Mouse (Mus musculus) central nervous system, embryonic 18 days (tissue): Measurements from ENCODE around the gene Capns1. TPM values are rescaled to one million over a fixed set of nuclear protein-coding genes. Genes with fewer than 3 reads are reported as not detected.

Experiments
- polyA plus RNA-seq: library from polyadenylated mRNA; depleted of rRNA; stranded (reverse); fragments of >200 nt; gene quantifications from 2 replicates; pipeline ENCODE4 v1.2.3, GENCODE M21; 2012; rRNA removed

Gene Capns1
- 238 and 244 TPM in 2 replicates for polyA plus RNA-seq

DNA sequence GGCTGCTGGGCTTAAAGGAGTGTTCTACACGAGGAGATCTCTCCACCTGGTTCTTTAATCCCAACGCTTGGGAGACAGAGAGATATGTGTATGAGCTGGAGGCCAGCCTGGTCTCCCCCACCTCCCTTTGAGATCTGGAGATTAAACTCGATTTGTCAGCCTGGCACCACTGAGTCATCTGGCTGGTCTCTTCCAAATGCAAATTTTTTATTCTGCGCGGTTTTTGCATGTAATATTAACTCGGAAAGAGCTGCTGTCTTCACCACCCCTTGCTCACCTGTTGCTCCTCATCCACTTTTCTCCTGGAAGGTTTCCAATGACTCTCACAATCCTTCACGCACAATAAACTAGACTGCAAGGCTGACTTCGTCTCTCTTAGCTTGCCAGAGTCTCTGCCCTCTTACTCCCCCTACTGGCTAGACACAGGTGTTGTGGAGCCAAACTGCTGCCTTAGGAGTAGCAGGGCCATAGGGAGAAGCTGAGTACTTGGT lies at the start of gene Capns1:
Capns1 (minus strand) TSS at position 331 of the 491 bp plus-strand sequence.

GRCm38 (mm10) chr7:30235625-30236024 lies 37.0 kb upstream of the Capns1 start, which contains the start of gene Ovol3:
Ovol3 (minus strand) TSS chr7:30235725.

GRCm38 (mm10) chr7:30231669-30232454 lies 33.3 kb upstream of the Capns1 start, which contains the start of the genes Polr2i and Tbcb:
Polr2i (plus strand) TSS chr7:30231948.
Tbcb (minus strand) TSS chr7:30232272.

DNA sequence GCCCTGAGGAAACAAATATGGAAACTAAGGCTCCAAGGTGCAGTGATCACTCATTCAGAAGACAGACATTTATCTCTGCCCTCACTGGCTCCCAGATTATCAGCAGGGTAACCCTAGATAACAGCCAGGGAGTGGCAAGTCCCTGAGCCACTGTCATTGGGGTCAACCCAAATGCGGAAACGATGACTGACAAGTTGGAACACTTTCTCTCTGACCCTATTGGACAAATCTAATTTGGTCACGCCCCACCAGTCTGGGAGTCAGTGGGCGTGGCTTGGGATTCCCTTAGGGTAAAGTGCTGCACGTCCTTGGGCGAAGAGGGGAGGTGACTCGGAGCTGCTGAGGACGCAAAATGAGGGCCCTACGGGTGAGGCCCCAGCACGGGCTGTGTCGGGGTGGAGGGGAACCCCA lies 14.7 kb downstream of the Capns1 start, which contains the start of gene Cox7a1:
Cox7a1 (plus strand) TSS at position 266 of the 411 bp plus-strand sequence.

DNA sequence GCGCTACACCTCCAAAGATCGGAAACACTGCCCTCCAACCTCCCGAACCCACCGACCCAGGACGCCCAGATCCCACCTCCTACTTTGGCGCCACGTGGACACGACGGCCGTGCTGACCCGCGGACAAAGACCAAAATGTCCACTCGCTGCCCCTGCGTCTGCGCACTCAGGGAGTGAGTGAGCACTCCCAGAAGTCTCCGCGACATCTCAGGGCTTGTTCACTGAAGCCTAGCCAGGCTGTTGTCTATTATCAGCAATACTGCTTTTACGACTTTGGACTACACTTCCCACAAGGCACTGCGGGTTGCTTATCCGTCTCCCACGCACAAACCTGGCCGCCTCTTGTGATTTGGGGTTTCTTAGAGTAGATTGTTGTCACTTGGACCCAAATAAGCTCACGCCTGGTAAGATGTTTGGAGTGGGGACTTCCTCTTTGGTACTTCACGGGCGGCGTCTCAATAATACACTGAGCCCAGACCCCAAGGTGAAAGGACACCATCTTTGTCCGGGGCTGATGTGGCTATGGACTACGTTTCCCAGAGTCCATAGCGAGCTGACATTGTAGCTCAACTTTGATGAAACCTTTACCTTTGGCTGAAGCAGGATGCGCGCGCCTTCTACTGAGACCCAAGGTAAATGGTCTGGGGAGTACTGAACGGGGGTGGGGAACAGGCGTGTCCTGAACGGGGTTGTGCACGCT lies 28.9 kb downstream of the Capns1 start, which contains the start of gene Zfp146:
Zfp146 (minus strand) TSS at position 168 of the 700 bp plus-strand sequence.

Other genes starting within 250 kb of the Capns1 start
- 16.3 and 18.0 TPM in 2 replicates for gene Zfp74, start 244.7 kb downstream of the Capns1 start, polyA plus RNA-seq
- 4.2 and 5.2 TPM in 2 replicates for gene Zfp568, start 214.9 kb downstream of the Capns1 start, polyA plus RNA-seq
- 13.6 and 14.4 TPM in 2 replicates for gene Zfp14, start 147.4 kb downstream of the Capns1 start, polyA plus RNA-seq
- 5.2 and 5.8 TPM in 2 replicates for gene Zfp82, start 125.9 kb downstream of the Capns1 start, polyA plus RNA-seq
- gene Gm26920, start 108.4 kb downstream of the Capns1 start, polyA plus RNA-seq = 0.21 and 0.54 TPM in 2 replicates
- gene Zfp566, start 108.3 kb downstream of the Capns1 start, polyA plus RNA-seq = 11.0 and 11.6 TPM in 2 replicates
- gene Zfp260, start 104.0 kb downstream of the Capns1 start, polyA plus RNA-seq = 41.1 and 42.5 TPM in 2 replicates
- 11.5 and 11.7 TPM in 2 replicates for gene Zfp382, start 76.9 kb downstream of the Capns1 start, polyA plus RNA-seq
- gene Zfp146, start 29.1 kb downstream of the Capns1 start, polyA plus RNA-seq = 66.7 and 71.2 TPM in 2 replicates
- gene Cox7a1, start 14.7 kb downstream of the Capns1 start, polyA plus RNA-seq = 2.9 and 6.4 TPM in 2 replicates
- 286 TPM in 2 replicates for gene Polr2i, start 33.1 kb upstream of the Capns1 start, polyA plus RNA-seq
- 204 and 220 TPM in 2 replicates for gene Tbcb, start 33.5 kb upstream of the Capns1 start, polyA plus RNA-seq
- 0.08 and 0.16 TPM in 2 replicates for gene Ovol3, start 36.9 kb upstream of the Capns1 start, polyA plus RNA-seq
- 0.16 and 0.28 TPM in 2 replicates for gene Thap8, start 81.3 kb upstream of the Capns1 start, polyA plus RNA-seq
- 8.5 and 9.6 TPM in 2 replicates for gene Wdr62, start 81.6 kb upstream of the Capns1 start, polyA plus RNA-seq
- 222 and 254 TPM in 2 replicates for gene Clip3, start 92.9 kb upstream of the Capns1 start, polyA plus RNA-seq
- 121 TPM in 2 replicates for gene Alkbh6, start 109.9 kb upstream of the Capns1 start, polyA plus RNA-seq
- 21.0 and 25.5 TPM in 2 replicates for gene Syne4, start 116.0 kb upstream of the Capns1 start, polyA plus RNA-seq
- 0.36 and 0.45 TPM in 2 replicates for gene E130208F15Rik, start 122.9 kb upstream of the Capns1 start, polyA plus RNA-seq
- 15.9 and 17.6 TPM in 2 replicates for gene Sdhaf1, start 125.1 kb upstream of the Capns1 start, polyA plus RNA-seq
- gene Lrfn3, start 164.0 kb upstream of the Capns1 start, polyA plus RNA-seq = 21.8 and 27.0 TPM in 2 replicates
- 20.3 and 25.9 TPM in 2 replicates for gene Tyrobp, start 214.9 kb upstream of the Capns1 start, polyA plus RNA-seq
- 0.96 TPM in 1 of 2 replicates, not detected in the other for gene Hcst, start 221.0 kb upstream of the Capns1 start, polyA plus RNA-seq
- 3.8 and 3.9 TPM in 2 replicates for gene Nfkbid, start 222.9 kb upstream of the Capns1 start, polyA plus RNA-seq
- 647 and 667 TPM in 2 replicates for gene Aplp1, start 246.7 kb upstream of the Capns1 start, polyA plus RNA-seq